Mouse (Mus musculus) cerebellum, postnatal 10 days (tissue): Measurements from ENCODE around the gene Rbms1.

Experiments
- DNase-seq, 2 experiments: peaks; one replicate each; pipeline ENCODE4 v3.0.0; 2021; ENCODE audit warnings: mixed read lengths in 2 of 2

Gene Rbms1

GRCm38 (mm10) chr2:60877543-60878386 lies 85.2 kb downstream of the Rbms1 start:
- no peak for DNase-seq

DNA sequence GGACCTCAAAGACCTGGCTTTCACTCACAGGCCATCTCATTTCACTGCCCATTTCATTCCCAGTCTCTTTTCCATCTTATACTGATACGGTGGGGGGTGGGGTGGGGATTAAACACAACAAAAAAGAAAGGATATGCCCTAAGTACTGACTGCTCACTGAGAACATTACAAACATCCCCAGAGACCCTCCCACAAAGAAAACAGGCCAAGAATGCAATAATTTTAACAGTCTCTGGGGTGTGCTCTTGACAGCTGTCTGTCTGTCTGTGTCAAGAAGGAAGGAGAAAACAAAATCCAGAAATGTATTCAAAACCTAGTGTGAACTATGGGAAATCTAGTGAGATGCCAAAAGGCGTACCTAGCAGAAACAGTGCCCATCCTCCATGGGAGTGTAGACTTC lies 86.1 kb downstream of the Rbms1 start:
- DNase-seq: no peak

DNA sequence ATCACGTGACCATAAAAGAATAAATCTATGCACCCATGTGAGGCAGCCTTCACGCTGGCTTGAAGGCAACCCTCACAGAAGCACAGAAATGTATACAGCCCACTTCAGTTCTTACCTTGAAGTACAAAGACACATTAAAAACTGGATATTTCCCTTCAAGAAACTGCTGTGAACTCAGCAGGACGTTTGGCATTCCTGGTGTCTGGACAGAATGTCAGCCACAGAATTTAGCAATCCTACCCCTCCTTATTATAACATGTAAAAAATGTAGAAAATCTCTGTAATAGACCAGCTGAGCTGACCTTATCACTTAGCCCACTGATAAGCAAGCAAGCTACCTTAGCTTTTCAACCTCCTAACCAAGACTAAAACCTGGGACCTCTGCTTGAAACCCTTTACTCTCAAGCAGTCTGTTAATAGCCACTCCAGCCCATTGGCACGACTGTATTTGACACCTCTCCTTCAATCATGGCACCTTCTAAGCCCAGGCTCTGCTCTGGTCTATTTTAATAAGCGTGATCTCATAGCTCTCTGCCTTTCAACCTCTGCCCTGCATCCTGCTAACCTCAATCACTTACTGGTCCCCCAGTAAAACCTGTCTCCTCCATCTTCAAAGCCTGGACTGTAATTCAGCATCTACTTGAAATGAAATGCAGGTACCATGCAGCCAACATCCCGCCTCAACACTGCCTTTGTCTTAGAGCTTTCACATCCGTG lies 90.7 kb downstream of the Rbms1 start:
- DNase-seq: no peak

GRCm38 (mm10) chr2:60871001-60871400 lies 92.0 kb downstream of the Rbms1 start:
- DNase-seq: no peak

GRCm38 (mm10) chr2:60870450-60870849 lies 92.5 kb downstream of the Rbms1 start:
- DNase-seq: no peak

- no peak for DNase-seq
Observed at GRCm38 (mm10) chr2:60869001-60869743, 93.8 kb downstream of the Rbms1 start.

- DNase-seq: no peak
Observed at GRCm38 (mm10) chr2:60868060-60868662, 94.8 kb downstream of the Rbms1 start.

- no peak for DNase-seq
Observed at GRCm38 (mm10) chr2:60867304-60867703, 95.7 kb downstream of the Rbms1 start.

DNA sequence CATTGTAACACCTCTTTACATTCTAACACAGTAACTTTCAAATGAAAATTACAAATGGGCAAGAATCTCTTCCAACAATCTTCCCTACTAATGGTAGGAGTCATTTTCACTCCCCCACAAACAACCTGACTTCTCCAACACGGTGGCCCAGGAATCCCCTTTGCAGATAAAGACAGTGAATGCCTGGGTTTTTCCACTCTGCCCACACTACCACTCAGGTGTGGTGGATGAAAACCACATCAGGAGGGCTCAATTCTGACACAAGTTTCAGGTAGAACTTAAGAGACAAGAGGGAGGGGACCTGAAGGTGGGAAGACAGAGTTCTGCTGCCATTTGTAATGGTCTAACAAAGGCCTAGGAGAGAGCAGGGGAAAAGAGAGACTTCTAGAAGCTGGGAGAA lies 97.1 kb downstream of the Rbms1 start:
- DNase-seq: no peak

- DNase-seq: no peak
Observed at GRCm38 (mm10) chr2:60864977-60865376, 98.0 kb downstream of the Rbms1 start.

GRCm38 (mm10) chr2:60864256-60864795 lies 98.7 kb downstream of the Rbms1 start:
- no peak for DNase-seq

GRCm38 (mm10) chr2:60863827-60864226 lies 99.2 kb downstream of the Rbms1 start:
- peak; percentile 62 to 71 for DNase-seq

DNA sequence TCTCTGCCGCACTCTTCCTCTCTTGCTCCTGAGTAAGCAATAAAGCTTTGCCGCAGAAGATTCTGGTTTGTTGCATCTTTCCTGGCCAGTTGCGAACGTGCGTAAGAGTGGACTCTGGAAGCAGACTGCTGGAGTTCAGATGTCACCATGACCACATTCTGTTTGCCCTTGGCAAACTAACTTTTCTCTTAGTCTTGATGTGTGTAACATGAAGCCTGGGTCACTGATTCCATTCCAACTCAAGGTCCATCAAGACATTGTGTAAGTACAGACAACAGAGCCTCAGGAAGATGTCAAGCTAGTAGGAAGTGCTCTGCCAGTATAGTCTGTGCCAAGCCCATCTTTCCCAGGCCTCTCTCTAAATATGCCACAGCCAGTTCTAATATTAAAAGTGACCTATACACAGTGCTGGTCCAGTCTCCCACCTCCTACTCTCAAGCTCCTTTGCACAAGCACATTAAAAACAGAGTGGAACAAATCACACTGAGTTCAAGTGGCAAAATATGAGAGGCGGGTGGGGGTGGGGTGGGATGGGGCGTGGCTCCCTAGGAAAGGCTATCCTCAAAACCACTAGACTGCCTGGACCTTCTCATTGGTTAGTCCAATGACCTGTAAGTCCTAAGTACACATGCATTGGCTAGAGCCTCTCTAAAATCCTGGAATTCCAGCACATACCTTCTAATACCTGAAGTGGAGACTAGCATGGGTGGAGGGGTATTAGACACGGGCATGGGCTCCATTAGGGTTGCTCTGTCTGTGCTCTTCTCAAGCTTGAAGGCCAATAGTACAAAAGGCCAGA lies 99.9 kb downstream of the Rbms1 start:
- DNase-seq: no peak

DNA sequence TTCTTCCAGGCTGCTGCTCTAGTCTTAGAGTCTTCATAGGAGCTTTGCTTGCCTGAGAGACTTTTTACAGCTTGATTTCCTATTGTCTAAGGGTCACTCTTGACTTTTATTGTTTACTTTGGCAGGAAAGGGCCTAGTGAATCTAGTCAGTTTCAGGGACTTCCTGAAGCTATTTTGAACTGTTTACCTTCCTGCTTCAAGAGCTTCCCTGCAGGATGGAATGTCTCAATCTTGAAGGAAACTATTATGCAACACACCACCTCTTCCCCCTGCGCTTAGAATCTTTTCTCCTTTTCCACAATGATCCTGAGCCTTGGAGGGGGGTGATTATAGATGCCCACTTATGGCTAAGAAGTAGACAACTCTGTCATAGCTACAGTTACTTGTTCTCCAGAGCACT lies 104.9 kb downstream of the Rbms1 start:
- DNase-seq: no peak

GRCm38 (mm10) chr2:60856097-60856496 lies 106.9 kb downstream of the Rbms1 start:
- no peak for DNase-seq

DNA sequence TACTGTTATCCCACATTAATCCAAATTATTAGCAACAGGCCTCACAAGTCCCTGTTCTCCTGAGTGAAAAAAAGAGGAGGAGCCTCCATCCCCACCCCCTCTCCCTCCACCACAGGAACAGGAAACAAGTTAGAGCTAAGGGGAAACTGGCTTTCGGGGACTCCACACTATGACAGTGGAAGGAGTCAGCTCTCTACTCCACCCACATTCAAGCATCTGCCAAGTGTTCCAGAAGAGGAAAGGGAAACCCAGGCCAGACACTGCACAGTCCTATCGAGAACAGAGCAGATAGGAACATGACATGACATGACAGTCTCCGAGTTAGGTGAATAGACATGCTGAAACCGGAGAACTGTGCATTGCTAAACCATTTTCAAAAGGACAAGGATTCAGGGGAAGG lies 108.0 kb downstream of the Rbms1 start:
- DNase-seq: peak in 1 of 2 experiments; percentile 21

- no peak for DNase-seq
Observed at GRCm38 (mm10) chr2:60851898-60852297, 111.1 kb downstream of the Rbms1 start.

DNA sequence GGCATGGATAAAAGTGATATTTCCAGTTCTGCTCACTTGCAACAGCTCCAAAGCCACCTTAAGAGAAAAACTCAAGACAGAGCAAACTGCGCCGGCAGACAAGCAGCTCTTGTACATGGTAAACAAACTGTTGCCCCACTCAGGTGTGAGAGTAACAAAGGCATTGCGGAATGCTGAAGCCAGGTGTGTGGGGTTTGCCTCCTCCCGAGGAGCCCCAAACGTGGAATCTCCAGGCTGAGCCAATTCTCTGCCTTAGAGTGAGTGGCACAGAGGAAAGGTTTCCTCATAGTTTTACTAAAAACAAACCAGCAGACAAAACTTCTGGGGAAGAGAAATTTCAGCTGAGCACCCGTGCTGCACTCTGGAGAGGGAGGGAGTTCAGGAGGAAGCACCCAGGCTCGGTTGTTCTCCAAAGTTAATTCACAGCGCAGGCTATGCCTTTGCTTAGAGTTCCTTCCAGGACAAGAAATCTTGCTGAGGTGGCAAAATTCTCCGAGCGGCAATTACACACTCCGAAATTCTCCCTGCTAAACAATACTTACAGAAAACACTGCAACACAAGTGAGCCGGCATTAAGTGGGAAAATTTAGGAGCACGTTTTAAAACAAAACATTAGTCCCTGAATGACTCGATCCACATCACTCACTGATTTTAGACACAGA lies 111.8 kb downstream of the Rbms1 start:
- no peak for DNase-seq

DNA sequence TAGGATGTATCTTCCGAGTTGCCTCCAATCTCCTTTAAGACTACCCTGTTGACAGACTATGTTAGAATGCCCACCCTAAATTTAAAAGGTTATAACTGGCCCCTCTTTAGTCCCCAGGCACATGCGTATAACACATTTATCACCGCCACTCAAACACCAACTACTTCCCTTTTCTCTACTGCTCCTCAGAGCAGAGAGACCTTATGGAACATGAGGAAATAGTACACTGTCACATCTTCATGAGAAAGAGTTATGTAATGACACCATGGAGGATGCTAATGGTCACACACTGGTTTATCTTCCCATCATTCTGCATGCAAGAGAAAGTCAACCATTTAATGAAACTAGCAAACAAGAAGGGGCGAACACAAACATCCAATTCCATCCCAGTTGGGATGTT lies 114.5 kb downstream of the Rbms1 start:
- DNase-seq: no peak

DNA sequence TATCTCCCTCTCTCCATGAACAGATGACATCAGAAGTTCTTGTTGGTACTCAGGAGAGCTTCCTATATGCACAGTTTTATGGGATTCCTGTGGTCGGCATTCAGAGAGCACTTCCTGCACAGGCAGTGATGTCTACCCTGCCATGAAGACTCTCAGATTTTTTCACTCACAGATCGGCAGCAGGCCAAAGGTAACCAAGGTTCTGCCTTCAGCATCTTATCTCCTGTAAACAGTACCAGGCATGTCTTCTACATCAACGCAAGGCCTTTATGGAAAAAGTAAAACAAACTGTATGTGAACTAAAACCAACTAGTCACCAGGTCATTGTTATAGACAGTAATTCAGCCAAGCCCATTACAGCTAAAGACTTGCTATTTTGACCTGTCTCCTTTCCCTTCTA lies 115.0 kb downstream of the Rbms1 start:
- no peak for DNase-seq

GRCm38 (mm10) chr2:60845316-60845894 lies 117.6 kb downstream of the Rbms1 start:
- DNase-seq: no peak
